Mouse (Mus musculus): ENCODE measurements around the gene Nanos2.

- TF ChIP-seq CTCF (IDR thresholded peaks at IDR 0.05; ENCODE audit: borderline replicate concordance, extremely low read depth, insufficient read depth, insufficient read length) (no peak), POLR2A (IDR thresholded peaks at IDR 0.05; ENCODE audit: borderline replicate concordance, extremely low read depth, insufficient read depth, insufficient read length, poor library complexity, severe bottlenecking) (no peak)
These were observed 36.5 kb upstream of the Nanos2 start for GRCm38 (mm10) chr7:18950523-18951315.

All from brain, embryonic 14.5 days (tissue).